Mouse (Mus musculus): ENCODE measurements around the gene Ccdc153.

The Ccdc153 gene

GRCm38 (mm10) chr9:44286256-44286850 lies 45.9 kb downstream of the Ccdc153 start:
- no peak for DNase-seq (ENCODE audit: low spot score in 2 of 2)

- DNase-seq (ENCODE audit: low spot score in 2 of 2) = peak in 1 of 2 experiments; percentile 20
These were observed 46.5 kb downstream of the Ccdc153 start for GRCm38 (mm10) chr9:44287003-44287400.

GRCm38 (mm10) chr9:44287401-44288075 lies 47.1 kb downstream of the Ccdc153 start:
- peak in 1 of 2 experiments; percentile 28 for DNase-seq (ENCODE audit: low spot score in 2 of 2)

- peak; percentile 57 to 62 for DNase-seq (ENCODE audit: low spot score in 2 of 2)
These were observed 47.8 kb downstream of the Ccdc153 start, which contains the start of gene Abcg4 for GRCm38 (mm10) chr9:44288076-44288958. Gene Abcg4, minus strand, starts transcription at chr9:44288615.

GRCm38 (mm10) chr9:44288959-44289291 lies 48.4 kb downstream of the Ccdc153 start:
- DNase-seq (ENCODE audit: low spot score in 2 of 2) = no peak

- no peak for DNase-seq (ENCODE audit: low spot score in 2 of 2)
These were observed 52.0 kb downstream of the Ccdc153 start for GRCm38 (mm10) chr9:44292490-44292889.
